17 mouse cellular contexts compared by ENCODE assay signal in the genomic region with DNA sequence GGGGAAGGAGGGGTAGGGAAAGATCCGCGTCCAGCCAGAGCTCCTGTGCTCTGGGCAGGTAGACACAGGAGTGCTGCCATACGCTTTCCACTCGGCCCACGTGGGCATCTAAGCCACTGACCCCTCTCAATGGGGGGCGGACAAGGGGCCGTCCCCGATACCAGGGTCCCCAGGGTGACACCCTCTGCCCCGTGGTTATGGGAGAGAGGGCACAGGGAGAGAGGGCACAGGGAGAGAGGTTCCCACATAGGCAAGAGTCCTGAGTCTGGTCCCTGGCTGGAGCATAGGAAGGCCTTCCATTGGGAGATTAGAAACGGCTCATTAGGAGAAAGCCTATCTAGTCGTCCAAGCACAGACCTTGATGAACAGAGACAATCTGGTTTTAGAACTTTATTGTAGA.
"Had no signal": no experiment of that assay in that cellular context is flagged by ENCODE, and none has a peak within 500 bp of the region (broad histone marks: within the 10 kb centered on the region; RNA-seq: fewer than 3 reads in every experiment).

No protein-coding gene starts in this region.

- H3K9ac ChIP-seq: kidney, embryonic 15.5 days; limb, embryonic 13.5 days; liver, embryonic 15.5 days had no signal

- H3K4me2 ChIP-seq: kidney, embryonic 15.5 days; limb, embryonic 13.5 days; liver, embryonic 15.5 days; midbrain, embryonic 11.5 days had no signal

- H3K36me3 ChIP-seq: liver, embryonic 15.5 days had no signal

- H3K9me3 ChIP-seq: limb, embryonic 10.5 days had no signal

- H3K4me1 ChIP-seq: kidney, embryonic 15.5 days; limb, embryonic 10.5 days; limb, embryonic 13.5 days; liver, embryonic 15.5 days had no signal

- H3K27me3 ChIP-seq: kidney, embryonic 15.5 days; limb, embryonic 13.5 days; liver, embryonic 15.5 days had no signal

- H3K27ac ChIP-seq: kidney, embryonic 15.5 days; limb, embryonic 10.5 days; limb, embryonic 13.5 days; liver, embryonic 15.5 days had no signal

- H3K4me3 ChIP-seq: kidney, embryonic 15.5 days; limb, embryonic 10.5 days; limb, embryonic 13.5 days; liver, embryonic 15.5 days had no signal

- DNase-seq: kidney, adult 11 months; kidney, adult 8-10 months; kidney, postnatal 14 days; kidney, postnatal 4 days; lung, adult 2 months; lung, postnatal 14 days; lung, postnatal 4 days; midbrain, embryonic 14.5 days; right cerebral cortex, adult 18-20 months; right cerebral cortex, postnatal 14 days; right cerebral cortex, postnatal 4 days; thymus, postnatal 25 days had no signal
